Mouse (Mus musculus): Measurements from ENCODE around the gene 4933411K16Rik.
A peak's percentile ranks its signal among the peaks of the same experiment; 100 is the strongest.
"Not testable (repeated sequence)": the region's sequence is repeated elsewhere in the genome, so short reads cannot be mapped to it uniquely, and the experiment has no call there.

4933411K16Rik gene

DNA sequence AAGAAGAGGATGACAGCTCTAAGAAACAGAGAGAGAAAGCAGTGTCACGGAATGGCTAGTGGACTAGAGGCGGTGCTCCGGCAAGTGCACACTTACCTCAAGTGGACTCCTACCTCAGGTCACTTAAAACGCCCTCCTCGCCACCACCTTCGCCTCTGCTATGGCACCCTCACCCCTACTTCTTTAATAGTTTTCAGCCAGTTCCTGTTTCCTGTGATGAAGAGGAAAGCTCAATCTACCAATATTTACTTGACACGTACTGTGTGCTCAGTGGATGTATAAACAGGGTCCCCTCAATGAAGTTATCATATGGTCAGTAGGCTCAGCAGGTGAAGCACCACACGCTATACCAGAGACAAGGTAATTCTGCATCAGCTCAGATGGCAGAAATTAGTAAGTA lies 26.5 kb downstream of the 4933411K16Rik start:
- DNase-seq (ENCODE audit: low spot score in 2 of 2), result no peak

DNA sequence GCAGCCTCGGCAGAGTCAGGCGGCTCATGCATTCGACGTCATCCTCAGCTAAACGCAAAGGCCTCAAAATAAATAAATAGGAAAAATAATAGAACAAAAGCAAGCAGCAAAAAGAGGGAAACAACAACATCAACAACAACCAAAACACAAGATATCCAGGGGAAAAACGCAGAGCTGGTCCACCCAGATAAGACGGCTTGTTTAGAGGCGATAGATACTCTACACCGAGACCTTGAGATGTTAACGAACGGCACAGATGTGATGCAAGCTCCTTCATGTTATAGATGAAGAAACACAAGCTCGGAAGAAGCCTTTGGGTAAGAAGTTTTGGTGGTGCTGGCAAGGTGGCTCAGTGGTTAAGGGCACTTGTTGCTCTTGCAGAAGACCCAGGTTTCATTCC lies 27.0 kb downstream of the 4933411K16Rik start:
- DNase-seq (ENCODE audit: low spot score in 2 of 2), result no peak

DNA sequence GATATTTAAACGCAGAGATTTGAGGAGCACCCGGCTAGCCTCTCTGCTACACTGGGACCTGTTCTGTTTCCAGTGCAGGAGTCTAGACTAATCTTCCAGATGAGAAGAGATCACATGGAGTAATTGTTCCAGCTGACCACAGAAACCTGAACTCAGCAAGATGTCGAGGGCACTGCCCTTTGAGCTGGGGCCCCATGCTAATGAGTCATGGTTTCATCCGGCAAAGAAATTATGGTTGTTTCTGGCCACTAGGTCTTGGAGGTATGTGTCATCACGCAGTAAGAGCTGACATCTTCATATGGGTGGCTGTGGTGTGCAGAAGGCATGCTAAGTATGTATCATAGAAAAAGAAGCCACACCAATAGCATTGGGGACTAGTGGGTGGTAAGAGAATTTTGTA lies 27.9 kb downstream of the 4933411K16Rik start:
- no peak for DNase-seq (ENCODE audit: low spot score in 2 of 2)

DNA sequence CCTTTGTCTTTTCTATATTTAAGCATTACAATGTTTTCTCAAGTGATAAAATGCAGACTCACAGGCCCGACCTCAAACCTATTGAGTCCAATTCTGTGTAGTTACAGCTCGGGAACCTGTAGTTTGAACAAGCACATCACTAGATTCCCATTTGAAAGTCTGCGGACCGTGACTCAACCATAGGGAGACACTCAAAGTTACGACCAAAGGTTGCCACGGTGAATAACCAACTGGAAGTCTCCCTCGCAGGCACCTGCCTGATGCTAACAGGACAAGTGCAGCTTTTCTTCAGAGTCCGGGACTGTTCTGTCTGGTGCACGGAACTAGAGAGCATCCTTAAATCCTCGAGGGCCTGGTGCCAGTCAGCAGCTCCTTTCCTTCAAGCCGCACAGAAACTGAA lies 28.4 kb downstream of the 4933411K16Rik start:
- DNase-seq (ENCODE audit: low spot score in 2 of 2), result no peak

DNA sequence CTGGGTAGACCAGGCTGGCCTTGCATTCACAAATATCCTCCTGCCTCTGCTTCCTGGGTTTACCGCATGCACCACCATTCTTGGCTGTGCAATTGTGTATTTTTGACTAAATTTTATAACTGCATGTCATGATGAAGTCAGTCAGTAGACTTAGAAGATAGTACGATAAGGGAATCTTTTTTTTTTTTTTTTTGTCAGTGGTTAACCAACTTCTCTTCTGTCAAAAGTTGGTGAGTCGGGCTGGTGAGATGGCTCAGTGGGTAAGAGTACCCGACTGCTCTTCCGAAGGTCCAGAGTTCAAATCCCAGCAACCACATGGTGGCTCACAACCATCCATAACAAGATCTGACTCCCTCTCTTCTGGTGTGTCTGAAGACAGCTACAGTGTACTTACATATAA lies 29.6 kb downstream of the 4933411K16Rik start:
- not testable (repeated sequence) for DNase-seq (ENCODE audit: low spot score in 2 of 2)

DNA sequence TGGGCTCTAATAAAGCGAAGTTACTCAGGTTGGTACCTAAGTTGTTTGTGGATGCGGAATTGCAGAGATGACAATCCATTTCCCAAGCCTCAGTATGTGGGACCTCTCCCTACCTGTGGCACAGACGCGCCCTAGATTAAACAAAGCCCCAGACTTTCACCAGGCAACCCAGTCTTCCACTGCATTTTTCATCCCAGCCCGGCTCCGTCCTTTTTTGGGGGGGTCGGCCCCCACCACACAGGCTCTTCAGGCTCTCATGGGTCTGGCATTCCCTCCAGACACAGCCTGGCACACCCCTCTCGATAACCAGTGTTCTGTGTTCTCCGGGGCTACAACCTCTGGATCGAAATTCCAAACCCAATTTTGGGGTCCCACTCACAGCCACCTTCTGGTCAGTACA lies 33.6 kb downstream of the 4933411K16Rik start:
- DNase-seq (ENCODE audit: low spot score in 2 of 2), result no peak

DNA sequence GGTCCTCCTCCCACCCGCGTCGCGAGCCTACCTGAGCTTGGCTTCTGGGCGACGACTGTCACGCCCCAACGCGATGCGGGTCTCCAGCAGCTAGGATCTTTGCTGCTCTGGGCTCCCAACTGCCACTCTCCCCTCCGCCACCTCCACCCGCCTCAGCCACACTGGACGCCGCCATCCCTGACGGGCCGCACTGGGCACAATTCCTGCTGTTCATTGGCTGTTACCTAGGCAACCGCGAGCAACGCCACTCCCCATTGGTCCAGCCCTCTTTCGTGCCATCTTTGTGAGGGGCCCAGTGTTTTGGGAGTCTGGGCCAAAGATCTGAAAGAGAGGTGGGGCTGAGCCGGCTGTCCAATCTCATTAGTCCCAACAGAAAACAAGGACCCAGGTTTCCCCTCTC lies 34.1 kb downstream of the 4933411K16Rik start, which contains the start of gene Morn4:
Morn4 (minus strand) TSS at position 192 of the 400 bp plus-strand sequence.
- DNase-seq (ENCODE audit: low spot score in 2 of 2), result peak; percentile 64 to 80

DNA sequence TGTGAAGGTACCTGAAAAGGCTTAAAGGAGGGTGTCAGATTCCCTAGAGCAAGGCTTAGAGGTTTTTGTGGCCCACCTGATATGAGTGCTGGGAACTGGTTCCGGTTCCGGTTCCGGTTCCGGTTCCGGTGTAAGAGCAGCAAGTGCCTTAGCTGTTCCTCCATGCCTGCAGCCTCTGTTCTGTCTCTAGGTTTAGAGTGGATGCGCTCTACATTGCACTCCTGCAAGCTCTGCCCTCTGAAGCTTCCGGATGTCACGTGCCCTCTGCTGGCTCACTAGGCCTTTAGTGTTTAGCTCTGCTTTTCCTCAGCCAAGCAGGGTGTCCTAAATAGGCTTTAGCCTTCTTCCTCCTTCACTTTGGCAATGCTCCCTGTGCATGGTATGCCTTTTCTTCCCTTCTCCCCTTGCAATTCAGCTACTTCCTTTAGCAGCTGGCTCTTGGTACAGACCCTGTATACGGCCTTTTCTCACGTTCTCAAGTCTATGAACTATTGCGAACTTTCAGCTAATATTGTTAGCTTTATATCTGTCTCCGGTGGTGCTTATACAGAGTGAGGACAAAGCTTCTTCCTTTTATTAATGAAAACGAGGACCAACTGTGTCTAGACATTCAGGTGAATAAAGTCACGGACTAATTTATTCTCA lies 37.2 kb downstream of the 4933411K16Rik start:
- peak; percentile 60 to 75 for DNase-seq (ENCODE audit: low spot score in 2 of 2)

DNA sequence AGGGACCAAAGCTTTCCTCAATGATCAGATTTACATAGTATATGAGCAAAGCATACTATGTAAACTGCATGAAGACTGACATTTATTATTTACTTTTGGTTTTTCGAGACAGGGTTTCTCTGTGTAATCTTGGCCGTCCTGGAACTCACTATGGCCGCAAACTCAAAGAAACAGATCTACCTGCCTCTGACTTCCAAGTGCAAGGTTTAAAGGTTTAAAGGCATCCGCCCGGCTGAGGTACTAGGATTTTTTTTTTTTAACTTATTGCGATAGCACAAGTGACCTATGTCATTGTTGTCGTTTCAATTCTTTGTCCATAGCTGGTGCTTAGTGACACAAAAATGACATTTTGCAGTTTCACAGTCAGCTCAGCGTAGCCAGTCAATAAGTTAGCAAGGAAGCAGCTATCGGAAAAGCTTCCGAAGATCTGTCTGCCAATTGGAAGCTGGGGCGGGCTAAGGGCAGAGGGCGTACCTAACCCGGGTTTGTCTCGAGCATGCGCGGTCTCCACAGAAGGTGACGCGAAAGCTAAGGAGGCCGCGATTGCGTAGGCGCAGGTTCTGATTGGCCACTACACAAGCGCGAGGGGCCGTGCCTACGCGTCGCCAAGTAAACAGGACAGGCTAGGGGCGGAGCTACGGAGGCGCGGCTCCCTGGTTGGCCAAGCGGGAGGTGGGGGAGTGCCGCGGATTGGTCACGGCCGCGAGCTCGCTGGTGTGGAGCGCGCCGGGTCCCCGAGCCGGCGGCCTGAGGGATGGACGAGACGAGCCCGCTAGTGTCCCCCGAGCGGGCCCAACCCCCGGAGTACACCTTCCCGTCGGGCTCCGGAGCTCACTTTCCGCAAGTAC lies 37.9 kb downstream of the 4933411K16Rik start, which contains the start of gene Pi4k2a:
Pi4k2a (plus strand) TSS at position 723 of the 848 bp plus-strand sequence.
- DNase-seq (ENCODE audit: low spot score in 2 of 2), result peak; percentile 98

DNA sequence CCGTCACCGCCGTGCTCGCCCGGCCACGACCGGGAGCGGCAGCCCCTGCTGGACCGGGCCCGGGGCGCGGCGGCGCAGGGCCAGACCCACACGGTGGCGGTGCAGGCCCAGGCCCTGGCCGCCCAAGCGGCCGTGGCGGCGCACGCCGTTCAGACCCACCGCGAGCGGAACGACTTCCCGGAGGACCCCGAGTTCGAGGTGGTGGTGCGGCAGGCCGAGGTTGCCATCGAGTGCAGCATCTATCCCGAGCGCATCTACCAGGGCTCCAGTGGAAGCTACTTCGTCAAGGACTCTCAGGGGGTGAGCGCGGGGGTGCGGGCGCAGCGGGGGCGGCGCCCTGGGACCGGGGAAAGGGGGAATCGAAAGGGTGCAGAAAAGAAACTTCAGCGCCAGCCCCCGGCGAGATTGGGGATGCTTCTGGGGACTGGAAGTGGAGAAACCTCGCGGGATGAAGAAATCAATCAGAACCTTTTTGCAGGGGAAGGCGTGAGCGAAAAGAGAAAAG lies 38.6 kb downstream of the 4933411K16Rik start:
- DNase-seq (ENCODE audit: low spot score in 2 of 2), result no peak

DNA sequence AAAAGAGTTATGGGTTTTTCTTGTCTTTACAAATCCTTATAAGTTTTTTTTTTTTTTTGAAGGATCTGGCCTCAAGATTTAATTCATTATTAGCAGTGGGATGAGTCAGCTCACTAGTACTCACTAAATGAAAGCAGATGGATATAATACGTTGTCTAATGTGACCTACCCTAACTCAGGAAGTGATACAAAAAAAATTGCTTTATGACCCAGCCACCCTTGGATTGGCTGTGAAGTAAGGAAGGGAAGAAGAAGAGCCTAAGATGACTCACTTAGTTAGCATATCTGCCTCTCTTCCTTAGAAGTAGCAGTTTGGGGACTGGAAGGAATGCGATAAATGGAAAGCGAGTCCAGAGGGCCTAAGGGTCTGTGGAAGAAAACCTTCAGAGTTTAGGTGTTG lies 47.4 kb downstream of the 4933411K16Rik start:
- DNase-seq (ENCODE audit: low spot score in 2 of 2), result no peak
